In the genomic region with DNA sequence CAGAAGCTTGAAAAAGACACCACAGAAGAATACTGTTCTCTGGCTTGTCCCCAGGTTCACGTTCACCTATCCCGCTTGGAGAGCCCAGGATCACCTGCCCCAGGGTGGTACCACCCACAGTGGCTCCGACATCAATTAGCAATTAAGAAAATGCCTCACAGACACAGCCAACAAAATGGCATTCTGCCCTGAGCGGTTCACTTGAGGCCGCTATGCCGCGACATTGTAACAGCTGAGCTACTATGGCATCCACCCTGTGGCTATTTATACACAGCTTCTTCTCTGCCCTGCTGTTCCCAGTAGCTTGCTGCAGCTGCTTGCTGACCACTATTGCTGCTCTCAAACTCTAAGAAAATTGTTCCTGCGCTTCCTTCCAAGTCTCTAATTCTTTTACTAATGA, we compare ENCODE assay signal across 8 mouse cellular contexts. TPM values are rescaled to one million over a fixed set of nuclear protein-coding genes. Genes with fewer than 3 reads are reported as not detected.
DNase-seq lines count a peak whose midpoint lies in the region; ATAC-seq lines count a peak whose summit lies in the region.

No protein-coding gene starts in this region.

- ATAC-seq in forebrain, embryonic 14.5 days, result peak; percentile 10; the same call in 1 of the 2 replicates
- ATAC-seq in midbrain, embryonic 11.5 days (ENCODE audit: low FRiP score), result no peak
- no peak for ATAC-seq in CD4-positive, CD25-positive, alpha-beta regulatory T cell, adult 4 months

- H3K27me3 ChIP-seq in forebrain, embryonic 14.5 days (replicated peaks; ENCODE audit: control insufficient read depth, insufficient read depth, low read length), result peaks cover 20% of the 10 kb centered on the region; the same call in 1 of the 2 replicates
- peaks cover 60% of the 10 kb centered on the region for H3K27me3 ChIP-seq in hindbrain, embryonic 10.5 days (ENCODE audit: insufficient read depth, poor library complexity, severe bottlenecking)
- peaks cover 20% of the 10 kb centered on the region for H3K27me3 ChIP-seq in midbrain, embryonic 11.5 days (ENCODE audit: control insufficient read depth, insufficient read depth, low read length)

- H3K9me3 ChIP-seq in forebrain, embryonic 14.5 days (replicated peaks; ENCODE audit: control insufficient read depth, low read length), result no peaks in the 10 kb centered on the region
- H3K9me3 ChIP-seq in hindbrain, embryonic 10.5 days, result no peaks in the 10 kb centered on the region
- H3K9me3 ChIP-seq in midbrain, embryonic 11.5 days (ENCODE audit: control insufficient read depth, low read length), result no peaks in the 10 kb centered on the region

- peaks cover 10% of the 10 kb centered on the region; the same call in 1 of the 2 replicates for H3K4me1 ChIP-seq in forebrain, embryonic 14.5 days (ENCODE audit: control insufficient read depth, insufficient read depth, low read length)
- H3K4me1 ChIP-seq in hindbrain, embryonic 10.5 days (replicated peaks), result peaks cover 17% of the 10 kb centered on the region
- H3K4me1 ChIP-seq in midbrain, embryonic 11.5 days (ENCODE audit: control insufficient read depth, insufficient read depth, low read length), result no peaks in the 10 kb centered on the region

- WGBS in forebrain, embryonic 14.5 days, result 5% methylated on average over 8 of the region's 8 CpGs
- 8% methylated on average over 8 of the region's 8 CpGs for WGBS in hindbrain, embryonic 10.5 days
- 12% methylated on average over 8 of the region's 8 CpGs for WGBS in midbrain, embryonic 11.5 days

- H3K9ac ChIP-seq in forebrain, embryonic 14.5 days (ENCODE audit: low read length), result no peak overlapping the region; the same call in 1 of the 2 replicates
- H3K9ac ChIP-seq in midbrain, embryonic 11.5 days (ENCODE audit: low read length), result no peak overlapping the region

- 0 out of 2 replicates have a peak overlapping the region, but pooled peaks have one; percentile 23 for H3K4me3 ChIP-seq in forebrain, embryonic 14.5 days (ENCODE audit: low read depth, low read length)
- peak overlapping the region; percentile 47 for H3K4me3 ChIP-seq in hindbrain, embryonic 10.5 days
- H3K4me3 ChIP-seq in midbrain, embryonic 11.5 days (ENCODE audit: low read depth, low read length), result no peak overlapping the region

- H3K36me3 ChIP-seq in forebrain, embryonic 14.5 days (ENCODE audit: control insufficient read depth, insufficient read depth, low read length), result no peaks in the 10 kb centered on the region
- no peaks in the 10 kb centered on the region for H3K36me3 ChIP-seq in hindbrain, embryonic 10.5 days
- H3K36me3 ChIP-seq in midbrain, embryonic 11.5 days (ENCODE audit: control insufficient read depth, insufficient read depth, low read length), result no peaks in the 10 kb centered on the region

- no peak overlapping the region for H3K27ac ChIP-seq in forebrain, embryonic 14.5 days (ENCODE audit: low read depth, low read length)
- H3K27ac ChIP-seq in hindbrain, embryonic 10.5 days, result no peak overlapping the region
- no peak overlapping the region for H3K27ac ChIP-seq in midbrain, embryonic 11.5 days (ENCODE audit: low read depth, low read length)

- peak; percentile 32 to 49 for DNase-seq in right cerebral cortex, adult 2 months (ENCODE audit: low spot score in 2 of 2)
- DNase-seq in right cerebral cortex, postnatal 36 days (ENCODE audit: low spot score in 2 of 2), result no peak
- DNase-seq in forebrain, embryonic 14.5 days (ENCODE audit: low spot score), result peak; percentile 57
- DNase-seq in hindbrain, embryonic 10.5 days (ENCODE audit: low spot score), result peak; percentile 23
- DNase-seq in midbrain, embryonic 11.5 days (ENCODE audit: low spot score, missing footprints), result peak; percentile 86
- no peak for DNase-seq in adrenal gland, postnatal 36 days
- no peak for DNase-seq in spleen, postnatal 4 days (ENCODE audit: low spot score in 2 of 2)

- H3K4me2 ChIP-seq in forebrain, embryonic 14.5 days (ENCODE audit: low read length), result peak overlapping the region; percentile 61
- H3K4me2 ChIP-seq in midbrain, embryonic 11.5 days, result peak overlapping the region; percentile 53

RNA-seq across cellular contexts. Expression of a gene that starts 52.5 kb away (rescaled TPM):
- polyA plus RNA-seq in forebrain, embryonic 14.5 days (2014; fragmentation: Nextera tagmentation; extraction: Ambion mirVana), result 86.2 and 87.4 TPM in 2 replicates
- polyA plus RNA-seq in hindbrain, embryonic 10.5 days (2016; fragmentation: Nextera tagmentation; extraction: Ambion mirVana), result 98.7 and 141 TPM in 2 replicates
- 122 and 125 TPM in 2 replicates for polyA plus RNA-seq in midbrain, embryonic 11.5 days (2014; fragmentation: Nextera tagmentation; extraction: Ambion mirVana)
- 10 to 100 TPM; 26.3 to 30.7 TPM for polyA plus RNA-seq in CD4-positive, CD25-positive, alpha-beta regulatory T cell, adult 4 months (2017; shearing (Covaris generic))
- 10 to 100 TPM; 83.1 to 94.4 TPM for total RNA-seq in adrenal gland, postnatal 36 days (2021)

RNA-seq across cellular contexts. Expression of a gene that starts 53.4 kb away (rescaled TPM):
- polyA plus RNA-seq in forebrain, embryonic 14.5 days (2014; fragmentation: Nextera tagmentation; extraction: Ambion mirVana), result 8.8 and 9.0 TPM in 2 replicates
- 4.8 TPM in 2 replicates for polyA plus RNA-seq in hindbrain, embryonic 10.5 days (2016; fragmentation: Nextera tagmentation; extraction: Ambion mirVana)
- 6.8 and 7.5 TPM in 2 replicates for polyA plus RNA-seq in midbrain, embryonic 11.5 days (2014; fragmentation: Nextera tagmentation; extraction: Ambion mirVana)
- polyA plus RNA-seq in CD4-positive, CD25-positive, alpha-beta regulatory T cell, adult 4 months (2017; shearing (Covaris generic)), result 1 to 10 TPM; 4.4 to 5.6 TPM
- 10 to 100 TPM; 23.2 to 25.3 TPM for total RNA-seq in adrenal gland, postnatal 36 days (2021)

Comparison
In these comparisons a context has a peak if more than half of its experiments do, and no peak if none do; other contexts are left out.
1. DNase-seq: peak in right cerebral cortex, adult 2 months (2 of 2), forebrain, embryonic 14.5 days (single experiment), hindbrain, embryonic 10.5 days (single experiment) and midbrain, embryonic 11.5 days (single experiment); none in right cerebral cortex, postnatal 36 days (0 of 2), adrenal gland, postnatal 36 days (0 of 2) and spleen, postnatal 4 days (0 of 2).